Mouse (Mus musculus): ENCODE results near the gene Arhgap30. TPM values are rescaled to one million over a fixed set of nuclear protein-coding genes. Genes with fewer than 3 reads are reported as not detected.
A peak's percentile ranks its signal among the peaks of the same experiment; 100 is the strongest.

The Arhgap30 gene
- polyA plus RNA-seq, 1 experiment from 2014 or later = 0.83 TPM

GRCm38 (mm10) chr1:171439072-171439471, 50.3 kb downstream of the Arhgap30 start:
- Histone ChIP-seq H3K27ac (no peak overlapping the region), H3K4me1 (peaks cover 5% of the 10 kb centered on the region), H3K4me3 (0 out of 2 replicates have a peak overlapping the region, but pooled peaks have one; percentile 38), H3K9ac (no peak overlapping the region), H3K9me3 (replicated peaks) (peaks cover 6% of the 10 kb centered on the region), H3K36me3 (no peaks in the 10 kb centered on the region), H3K27me3 (peaks cover 41% of the 10 kb centered on the region), H3K4me2 (replicated peaks) (peak overlapping the region; percentile 50; the same call in 1 of the 2 replicates)
- ATAC-seq (ENCODE audit: low FRiP score) = no peak
- 53% methylated on average over 8 of the region's 8 CpGs for WGBS

DNA sequence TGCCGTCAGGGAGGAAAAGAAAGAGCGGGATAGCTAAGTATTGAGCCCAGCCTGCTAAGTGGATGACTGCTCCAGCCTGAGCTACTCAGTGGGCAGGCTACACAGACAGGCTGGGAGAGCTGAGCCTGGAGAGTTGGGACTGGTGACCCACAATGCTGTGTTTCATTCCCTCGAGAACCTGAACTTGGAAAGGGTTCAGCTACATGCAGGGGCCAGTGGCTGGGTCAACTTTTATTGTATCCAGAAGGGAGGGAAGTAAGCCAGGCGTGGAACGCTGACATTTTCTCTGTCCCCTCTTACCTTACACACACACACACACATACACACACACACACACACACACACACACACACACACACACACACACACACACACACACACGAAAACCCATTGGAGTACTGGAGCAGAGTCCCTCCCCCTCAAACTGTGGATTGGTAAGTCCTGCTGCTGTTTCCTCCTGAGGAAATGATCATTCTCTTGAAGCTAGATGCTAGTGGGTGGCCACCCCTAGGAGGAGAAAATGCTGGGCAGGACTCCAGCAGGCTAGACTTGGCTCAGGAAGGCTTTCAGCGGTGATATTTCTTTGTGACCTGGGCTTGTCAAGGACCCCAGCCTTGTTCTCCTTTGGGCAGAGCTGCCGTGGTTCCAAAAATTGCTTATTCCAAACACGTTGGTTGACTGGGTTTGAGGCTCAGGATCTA, 51.4 kb downstream of the Arhgap30 start:
- no peak overlapping the region for H3K27ac ChIP-seq
- 55% methylated on average over 9 of the region's 9 CpGs for WGBS
- peaks cover 41% of the 10 kb centered on the region for H3K27me3 ChIP-seq
- no peak overlapping the region for H3K4me2 ChIP-seq (replicated peaks)
- H3K9ac ChIP-seq = no peak overlapping the region
- no peak for ATAC-seq (ENCODE audit: low FRiP score)
- H3K9me3 ChIP-seq (replicated peaks) = peaks cover 9% of the 10 kb centered on the region
- H3K4me1 ChIP-seq = peaks cover 5% of the 10 kb centered on the region
- H3K4me3 ChIP-seq = no peak overlapping the region
- no peaks in the 10 kb centered on the region for H3K36me3 ChIP-seq

DNA sequence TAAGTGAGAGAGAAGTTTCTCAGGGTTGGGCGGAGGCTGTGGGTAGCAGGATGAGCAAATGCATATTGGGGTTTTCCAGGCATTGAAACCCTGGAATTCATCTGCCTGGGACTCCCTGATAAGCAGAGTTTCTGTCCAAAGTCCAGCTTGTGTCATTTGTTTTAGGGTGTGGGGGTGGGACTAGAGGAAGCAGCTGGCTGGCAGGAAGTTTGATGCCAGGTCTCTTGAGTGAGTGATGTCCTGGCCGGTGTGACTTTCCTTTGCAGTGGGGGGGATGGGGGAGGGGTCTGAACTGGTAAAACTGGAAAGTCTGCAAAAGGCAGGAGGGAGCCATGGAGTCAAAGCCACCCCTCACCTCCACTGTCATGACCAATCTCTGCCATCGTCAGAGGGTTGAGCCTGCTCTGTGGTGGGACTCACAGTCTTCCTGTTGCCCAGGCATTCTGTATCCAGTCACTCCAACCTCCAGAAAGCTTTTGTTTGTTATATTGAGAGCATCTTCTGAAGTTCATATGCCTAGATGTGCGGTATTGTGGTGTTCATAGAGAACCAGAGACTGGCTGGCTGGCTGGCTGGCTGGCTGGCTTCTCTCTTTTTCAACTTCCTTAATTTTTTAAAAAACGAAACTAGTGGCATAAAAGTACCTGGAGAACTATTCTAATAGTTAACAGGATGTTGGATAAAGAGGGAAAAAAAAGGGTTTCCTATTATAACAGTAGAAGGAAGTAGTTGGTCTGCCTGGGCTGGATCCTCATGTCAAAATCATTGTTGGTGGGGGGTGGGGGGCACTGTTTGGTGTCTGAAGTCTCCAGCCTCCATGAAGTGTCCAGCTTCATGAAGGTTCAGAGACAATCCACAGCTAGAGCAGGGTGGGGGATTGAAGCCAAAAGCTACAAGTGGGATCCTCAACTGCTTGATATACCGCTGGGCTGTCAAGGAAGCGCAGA, 53.0 kb downstream of the Arhgap30 start:
- peaks cover 5% of the 10 kb centered on the region for H3K4me1 ChIP-seq
- no peaks in the 10 kb centered on the region for H3K36me3 ChIP-seq
- H3K4me2 ChIP-seq (replicated peaks) = no peak overlapping the region
- peaks cover 9% of the 10 kb centered on the region for H3K9me3 ChIP-seq (replicated peaks)
- no peak for ATAC-seq (ENCODE audit: low FRiP score)
- WGBS = 54% methylated on average over 7 of the region's 7 CpGs
- no peak overlapping the region for H3K27ac ChIP-seq
- H3K9ac ChIP-seq = no peak overlapping the region
- no peak overlapping the region for H3K4me3 ChIP-seq
- peaks cover 35% of the 10 kb centered on the region for H3K27me3 ChIP-seq

- ATAC-seq (ENCODE audit: low FRiP score) = no peak
- no peaks in the 10 kb centered on the region for H3K36me3 ChIP-seq
- no peak overlapping the region for H3K9ac ChIP-seq
- no peak overlapping the region for H3K4me3 ChIP-seq
- H3K4me2 ChIP-seq (replicated peaks) = no peak overlapping the region
- peaks cover 9% of the 10 kb centered on the region for H3K9me3 ChIP-seq (replicated peaks)
- H3K27me3 ChIP-seq = peaks cover 28% of the 10 kb centered on the region
- peaks cover 2% of the 10 kb centered on the region for H3K4me1 ChIP-seq
- no peak overlapping the region for H3K27ac ChIP-seq
- WGBS = 65% methylated on average over 8 of the region's 8 CpGs
Measured at GRCm38 (mm10) chr1:171442413-171442760, 53.6 kb downstream of the Arhgap30 start.

DNA sequence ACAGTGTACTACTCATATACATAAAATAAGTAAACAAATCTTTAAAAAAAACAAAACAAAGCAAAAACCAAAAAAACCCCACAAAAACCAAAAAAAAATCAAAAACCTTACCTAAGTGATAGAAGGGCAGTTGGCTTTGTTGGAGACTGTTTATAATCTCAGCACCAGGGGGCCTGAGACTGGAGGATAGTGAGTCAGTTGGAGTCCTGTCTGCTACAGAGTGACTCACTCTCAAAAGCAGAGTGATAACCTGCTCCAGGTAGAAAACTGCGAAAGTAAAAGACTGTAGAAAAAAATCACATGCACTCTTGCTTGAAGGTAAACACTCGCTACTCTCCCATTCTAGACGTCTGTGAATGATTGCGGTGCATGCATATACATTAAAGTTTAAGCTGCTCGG, 56.3 kb downstream of the Arhgap30 start:
- peaks cover 9% of the 10 kb centered on the region for H3K9me3 ChIP-seq (replicated peaks)

DNA sequence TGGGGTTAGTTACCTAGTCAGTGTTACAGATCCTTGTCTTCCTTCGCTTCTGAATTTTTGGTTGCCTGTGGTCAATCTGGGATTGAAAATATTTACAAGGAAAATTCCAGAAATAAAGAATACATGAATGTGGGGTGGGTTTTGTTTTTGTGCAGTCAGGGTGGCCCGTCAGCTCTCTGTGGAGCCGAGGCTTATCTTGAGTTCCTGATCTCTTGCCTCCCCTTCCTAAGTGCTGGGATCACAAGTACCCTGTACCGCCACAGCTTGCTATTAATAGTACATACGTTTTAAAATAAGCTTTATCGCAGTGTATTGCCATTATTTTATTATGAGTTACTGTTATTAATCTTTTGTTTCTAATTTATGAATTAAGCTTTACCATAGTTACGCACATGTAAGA, 58.1 kb downstream of the Arhgap30 start:
- Histone ChIP-seq H3K4me3 (no peak overlapping the region), H3K4me2 (replicated peaks) (no peak overlapping the region), H3K27me3 (no peaks in the 10 kb centered on the region), H3K9ac (no peak overlapping the region), H3K27ac (no peak overlapping the region), H3K4me1 (no peaks in the 10 kb centered on the region), H3K36me3 (no peaks in the 10 kb centered on the region), H3K9me3 (replicated peaks) (peaks cover 9% of the 10 kb centered on the region)
- ATAC-seq (ENCODE audit: low FRiP score) = no peak
- WGBS = 79% methylated on average over 7 of the region's 7 CpGs

More for the DNA sequence above, 56.3 kb downstream of the Arhgap30 start:
- peaks cover 2% of the 10 kb centered on the region for H3K27me3 ChIP-seq
- H3K4me1 ChIP-seq = no peaks in the 10 kb centered on the region
- H3K27ac ChIP-seq = no peak overlapping the region
- H3K36me3 ChIP-seq = no peaks in the 10 kb centered on the region
- ATAC-seq (ENCODE audit: low FRiP score) = no peak
- H3K4me2 ChIP-seq (replicated peaks) = no peak overlapping the region
- 91% methylated on average over 5 of the region's 5 CpGs for WGBS
- no peak overlapping the region for H3K9ac ChIP-seq
- no peak overlapping the region for H3K4me3 ChIP-seq

- no peaks in the 10 kb centered on the region for H3K36me3 ChIP-seq
- H3K9me3 ChIP-seq (replicated peaks) = peaks cover 9% of the 10 kb centered on the region
- 72% methylated on average over 10 of the region's 10 CpGs for whole genome bisulfite sequencing
- no peak overlapping the region for H3K4me2 ChIP-seq (replicated peaks)
- H3K4me1 ChIP-seq = no peaks in the 10 kb centered on the region
- no peak overlapping the region for H3K27ac ChIP-seq
- no peak overlapping the region for H3K9ac ChIP-seq
- no peak overlapping the region for H3K4me3 ChIP-seq
- H3K27me3 ChIP-seq = no peaks in the 10 kb centered on the region
- no peak for ATAC-seq (ENCODE audit: low FRiP score)
Measured at GRCm38 (mm10) chr1:171447692-171448091, 58.9 kb downstream of the Arhgap30 start.

DNA sequence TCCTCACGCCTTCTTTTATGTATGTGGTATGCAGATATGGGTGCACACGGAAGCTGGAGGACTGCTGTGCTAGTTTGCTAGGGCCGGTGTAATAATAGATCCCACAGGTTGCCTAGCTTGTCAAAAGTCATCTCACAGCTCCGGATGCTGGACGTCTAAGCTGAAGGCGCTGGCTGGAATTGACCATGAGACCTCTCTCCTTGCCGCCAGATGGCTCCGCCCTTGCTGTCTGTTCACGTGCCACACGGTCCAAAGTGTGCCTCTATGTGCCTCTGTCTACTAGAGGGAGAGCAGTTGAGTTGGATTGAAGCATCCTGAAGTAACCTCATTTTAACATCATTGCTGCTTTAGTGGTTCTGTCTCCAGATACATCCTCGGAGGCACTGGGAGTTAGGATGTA, 61.3 kb downstream of the Arhgap30 start:
- ATAC-seq (ENCODE audit: low FRiP score) = no peak
- Histone ChIP-seq H3K36me3 (no peaks in the 10 kb centered on the region), H3K27me3 (no peaks in the 10 kb centered on the region), H3K27ac (no peak overlapping the region), H3K9ac (no peak overlapping the region), H3K4me2 (replicated peaks) (no peak overlapping the region), H3K9me3 (replicated peaks) (no peaks in the 10 kb centered on the region; the same call in 1 of the 2 replicates), H3K4me3 (no peak overlapping the region), H3K4me1 (no peaks in the 10 kb centered on the region)
- 88% methylated on average over 11 of the region's 11 CpGs for WGBS

GRCm38 (mm10) chr1:171451001-171451400, 62.2 kb downstream of the Arhgap30 start:
- no peak overlapping the region for H3K4me2 ChIP-seq (replicated peaks)
- H3K9me3 ChIP-seq (replicated peaks) = no peaks in the 10 kb centered on the region; the same call in 1 of the 2 replicates
- H3K27me3 ChIP-seq = no peaks in the 10 kb centered on the region
- no peak for ATAC-seq (ENCODE audit: low FRiP score)
- 88% methylated on average over 10 of the region's 10 CpGs for WGBS
- no peaks in the 10 kb centered on the region for H3K4me1 ChIP-seq
- no peak overlapping the region for H3K4me3 ChIP-seq
- H3K9ac ChIP-seq = no peak overlapping the region
- no peak overlapping the region for H3K27ac ChIP-seq
- H3K36me3 ChIP-seq = no peaks in the 10 kb centered on the region

GRCm38 (mm10) chr1:171452522-171452921, 63.8 kb downstream of the Arhgap30 start:
- 80% methylated on average over 5 of the region's 5 CpGs for WGBS
- Histone ChIP-seq H3K4me3 (no peak overlapping the region), H3K4me2 (replicated peaks) (no peak overlapping the region), H3K9me3 (replicated peaks) (no peaks in the 10 kb centered on the region), H3K27me3 (no peaks in the 10 kb centered on the region), H3K4me1 (no peaks in the 10 kb centered on the region), H3K9ac (no peak overlapping the region), H3K27ac (no peak overlapping the region), H3K36me3 (no peaks in the 10 kb centered on the region)
- no peak for ATAC-seq (ENCODE audit: low FRiP score)

- no peak for ATAC-seq (ENCODE audit: low FRiP score)
- 92% methylated on average over 5 of the region's 5 CpGs for WGBS
- Histone ChIP-seq H3K4me3 (no peak overlapping the region), H3K4me2 (replicated peaks) (no peak overlapping the region), H3K9ac (no peak overlapping the region), H3K9me3 (replicated peaks) (no peaks in the 10 kb centered on the region), H3K4me1 (no peaks in the 10 kb centered on the region), H3K36me3 (no peaks in the 10 kb centered on the region), H3K27ac (no peak overlapping the region), H3K27me3 (no peaks in the 10 kb centered on the region)
Measured at GRCm38 (mm10) chr1:171452923-171453322, 64.2 kb downstream of the Arhgap30 start.

DNA sequence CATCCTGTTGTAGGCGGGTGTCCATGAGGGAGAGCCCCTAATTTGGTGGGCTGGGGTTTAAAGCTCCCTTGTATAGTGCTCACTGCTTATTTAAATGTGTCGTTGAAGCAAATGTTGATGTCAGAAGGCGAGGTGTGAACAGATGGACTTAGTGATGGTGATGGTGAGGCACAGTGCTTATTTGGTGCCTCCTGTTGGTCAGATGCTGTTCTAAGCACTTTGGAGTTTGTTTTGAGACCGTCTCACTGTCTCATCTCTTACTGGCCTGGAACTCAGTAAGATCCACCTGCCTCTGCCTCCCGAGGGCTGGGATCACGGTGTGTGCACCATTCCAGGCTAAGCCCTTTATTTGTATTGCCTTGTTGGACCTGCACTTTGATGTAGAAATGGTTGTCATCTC, 66.2 kb downstream of the Arhgap30 start:
- no peaks in the 10 kb centered on the region for H3K36me3 ChIP-seq
- WGBS = 87% methylated on average over 6 of the region's 6 CpGs

More for the DNA sequence above, 66.2 kb downstream of the Arhgap30 start:
- H3K27me3 ChIP-seq = no peaks in the 10 kb centered on the region
- no peak overlapping the region for H3K9ac ChIP-seq
- no peak overlapping the region for H3K4me3 ChIP-seq
- no peak overlapping the region for H3K4me2 ChIP-seq (replicated peaks)
- no peak for ATAC-seq (ENCODE audit: low FRiP score)
- H3K4me1 ChIP-seq = peaks cover 3% of the 10 kb centered on the region; the same call in 1 of the 2 replicates
- H3K27ac ChIP-seq = no peak overlapping the region
- no peaks in the 10 kb centered on the region for H3K9me3 ChIP-seq (replicated peaks)
